Comparison of ENCODE assay signal across 22 mouse cellular contexts in genomic region chr11:100796585-100796984, GRCm38 (mm10). TPM values are rescaled to one million over a fixed set of nuclear protein-coding genes. Genes with fewer than 3 reads are reported as not detected.
"Had no signal": no experiment of that assay in that cellular context is flagged by ENCODE, and none has a peak within 500 bp of the region (broad histone marks: within the 10 kb centered on the region; RNA-seq: fewer than 3 reads in every experiment).

No protein-coding gene starts in this region.

- H3K4me1 ChIP-seq: midbrain, embryonic 10.5 days; midbrain, embryonic 12.5 days; neural tube, embryonic 15.5 days; stomach, embryonic 15.5 days had no signal

- DNase-seq: lung, adult 18-20 months; lung, embryonic 14.5 days; lung, postnatal 10 days; lung, postnatal 4 days; midbrain, embryonic 14.5 days; retina, postnatal 1 day; right cerebral cortex, adult 18-20 months; thymus, adult 2 months; thymus, postnatal 25 days; thymus, postnatal 4 days had no signal

- H3K4me3 ChIP-seq: midbrain, embryonic 10.5 days; midbrain, embryonic 12.5 days; myocyte; neural tube, embryonic 13.5 days; neural tube, embryonic 15.5 days; stomach, embryonic 15.5 days had no signal

- H3K9me3 ChIP-seq: midbrain, embryonic 10.5 days; midbrain, embryonic 12.5 days; neural tube, embryonic 13.5 days; neural tube, embryonic 15.5 days; stomach, embryonic 15.5 days had no signal

- H3K27ac ChIP-seq: midbrain, embryonic 10.5 days; midbrain, embryonic 12.5 days; neural tube, embryonic 13.5 days; neural tube, embryonic 15.5 days; stomach, embryonic 15.5 days; stomach, postnatal 0 days had no signal

- H3K27me3 ChIP-seq: midbrain, embryonic 12.5 days; neural tube, embryonic 13.5 days; neural tube, embryonic 15.5 days; stomach, embryonic 15.5 days had no signal

RNA-seq across cellular contexts. Expression of gene Hcrt, which starts 33.9 kb away (rescaled TPM):
- total RNA-seq: megakaryocyte, adult 5-6 weeks; megakaryocyte-erythroid progenitor cell, adult 5-6 weeks had no signal
- polyA plus RNA-seq: lung, embryonic 14.5 days; lung, embryonic 16.5 days; midbrain, embryonic 12.5 days; midbrain, embryonic 14.5 days; myocyte; neural tube, embryonic 11.5 days; neural tube, embryonic 13.5 days; stomach, embryonic 15.5 days; stomach, postnatal 0 days; urinary bladder, adult 2 months had no signal

RNA-seq across cellular contexts. Expression of gene Kcnh4, which starts 36.8 kb away (rescaled TPM):
- total RNA-seq: megakaryocyte, adult 5-6 weeks; megakaryocyte-erythroid progenitor cell, adult 5-6 weeks had no signal
- polyA plus RNA-seq: lung, embryonic 14.5 days; lung, embryonic 16.5 days had no signal
